Mouse (Mus musculus) neutrophil, adult 59 days (primary cell): ENCODE measurements around the gene Espn. TPM values are rescaled to one million over a fixed set of nuclear protein-coding genes. Genes with fewer than 3 reads are reported as not detected.

Experiments used
- total RNA-seq, 2 experiments: library from RNA; stranded (reverse); gene quantifications; 1 replicate in 1 of 2; 2 replicates in 1 of 2; pipeline ENCODE4 v1.2.4; 2023

Espn gene
- total RNA-seq: under 1 TPM; 0.38 to 0.90 TPM

DNA sequence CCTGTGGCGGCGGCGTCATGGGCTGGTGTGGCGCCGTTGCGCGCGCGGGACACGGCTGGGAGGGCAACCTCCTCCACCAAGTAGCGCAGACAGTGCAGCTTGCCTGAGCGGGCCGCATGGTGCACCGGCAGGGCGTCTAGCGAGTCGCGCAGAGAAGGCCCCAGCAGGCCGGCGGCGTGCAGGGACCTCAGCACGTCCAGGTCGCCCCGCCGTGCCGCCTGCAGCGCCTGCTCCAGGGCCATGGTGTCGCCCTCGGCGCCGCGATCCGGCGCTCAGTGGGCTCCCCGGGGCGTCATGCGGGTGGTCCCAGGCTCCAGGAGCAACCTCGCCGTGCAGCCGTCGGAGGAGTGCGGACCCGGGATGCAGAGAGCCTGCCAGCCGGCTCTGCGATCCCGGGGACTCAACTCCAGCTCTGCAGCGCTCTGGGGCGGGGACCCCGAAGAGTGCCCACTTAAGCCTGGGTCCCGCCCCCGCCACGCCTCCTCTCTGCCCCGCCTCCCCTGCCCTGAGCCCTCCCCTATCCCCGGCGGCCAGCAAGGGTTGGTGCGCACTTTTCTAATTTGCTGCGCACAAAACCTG is at the start of gene Espn:
Gene Espn (minus strand): TSS at position 406 of the 579 bp plus-strand sequence.

GRCm38 (mm10) chr4:152177537-152178343 is 25.6 kb upstream of the Espn start, which contains the start of gene Acot7:
TSS of gene Acot7 (plus strand) at chr4:152178134.

GRCm38 (mm10) chr4:152158585-152159284 is 6.6 kb upstream of the Espn start, which contains the start of gene Hes2:
TSS of gene Hes2 (plus strand) at chr4:152158867.

DNA sequence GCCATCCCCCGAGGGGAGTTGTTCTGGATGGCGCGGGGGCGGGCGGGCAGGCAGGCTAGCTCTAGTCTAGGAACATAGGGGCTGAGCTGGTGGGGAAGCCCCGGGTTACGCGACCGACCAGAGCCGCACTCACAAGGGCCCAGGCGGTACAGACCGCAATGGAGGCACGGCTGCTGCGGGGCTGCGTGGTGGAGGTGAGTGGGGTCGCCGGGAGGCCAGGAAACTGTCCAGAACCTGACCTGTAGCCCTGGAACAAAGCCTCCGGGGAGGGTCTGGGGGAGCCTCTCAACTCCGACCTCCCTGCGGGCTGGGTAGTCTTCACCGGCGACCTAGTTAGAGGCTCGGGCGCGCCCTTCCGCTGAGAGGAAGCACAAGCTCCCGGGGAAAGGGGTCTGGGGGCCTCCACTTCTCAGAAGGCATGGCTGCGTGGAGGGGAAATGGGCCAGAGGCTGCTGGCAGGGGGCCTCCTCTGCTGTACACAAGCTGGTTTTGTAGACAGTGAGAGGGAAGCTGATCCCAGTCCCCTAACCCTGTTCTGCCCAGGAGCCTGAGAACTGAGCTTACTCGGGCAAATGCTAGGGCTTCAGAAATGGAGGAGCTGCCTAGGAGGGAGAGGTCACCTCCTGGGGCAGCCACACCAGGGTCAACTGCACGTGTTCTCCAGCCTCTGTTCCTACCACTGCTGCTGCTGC is 36.1 kb downstream of the Espn start, which contains the start of gene Tnfrsf25:
Gene Tnfrsf25 (plus strand): TSS at position 14 of the 692 bp plus-strand sequence.

GRCm38 (mm10) chr4:152072121-152072601 is 80.0 kb downstream of the Espn start, which contains the start of gene Plekhg5:
TSS of gene Plekhg5 (plus strand) at chr4:152072498.

Other genes with a start within 250 kb of the Espn start
- 10 to 100 TPM; 32.3 to 34.7 TPM for gene Dnajc11, start 218.7 kb downstream of the Espn start, total RNA-seq
- gene Thap3, start 163.4 kb downstream of the Espn start, total RNA-seq: 10 to 100 TPM; 17.6 to 18.6 TPM
- 1 to 10 TPM; 3.7 to 5.1 TPM for gene Phf13, start 156.1 kb downstream of the Espn start, total RNA-seq
- gene Klhl21, start 143.6 kb downstream of the Espn start, total RNA-seq: 1 to 10 TPM; 6.5 to 7.6 TPM
- 10 to 100 TPM; 11.4 to 14.5 TPM for gene Zbtb48, start 124.7 kb downstream of the Espn start, total RNA-seq
- under 1 TPM; 0.31 to 0.33 TPM for gene Tas1r1, start 113.8 kb downstream of the Espn start, total RNA-seq
- 10 to 100 TPM; 11.5 to 14.5 TPM for gene Nol9, start 113.0 kb downstream of the Espn start, total RNA-seq
- gene Plekhg5, start 79.9 kb downstream of the Espn start, total RNA-seq: 1 to 10 TPM; 2.5 to 6.8 TPM
- under 1 TPM in 1 of 2 experiments, not detected in 1; 0.29 TPM for gene Tnfrsf25, start 36.4 kb downstream of the Espn start, total RNA-seq
- gene Hes2, start 6.5 kb upstream of the Espn start, total RNA-seq: not detected
- 10 to 100 TPM; 26.6 to 35.1 TPM for gene Acot7, start 25.8 kb upstream of the Espn start, total RNA-seq
- gene Gpr153, start 121.9 kb upstream of the Espn start, total RNA-seq: under 1 TPM; 0.44 TPM
- gene Hes3, start 139.3 kb upstream of the Espn start, total RNA-seq: not detected
- 10 to 100 TPM; 11.7 to 12.1 TPM for gene Icmt, start 144.9 kb upstream of the Espn start, total RNA-seq
- gene Rnf207, start 166.6 kb upstream of the Espn start, total RNA-seq: not detected
- 100 to 1,000 TPM; 266 to 319 TPM for gene Rpl22, start 173.4 kb upstream of the Espn start, total RNA-seq
- gene Chd5, start 186.3 kb upstream of the Espn start, total RNA-seq: not detected